Mouse (Mus musculus): ENCODE data around the gene Exoc6b.

Gene Exoc6b

DNA sequence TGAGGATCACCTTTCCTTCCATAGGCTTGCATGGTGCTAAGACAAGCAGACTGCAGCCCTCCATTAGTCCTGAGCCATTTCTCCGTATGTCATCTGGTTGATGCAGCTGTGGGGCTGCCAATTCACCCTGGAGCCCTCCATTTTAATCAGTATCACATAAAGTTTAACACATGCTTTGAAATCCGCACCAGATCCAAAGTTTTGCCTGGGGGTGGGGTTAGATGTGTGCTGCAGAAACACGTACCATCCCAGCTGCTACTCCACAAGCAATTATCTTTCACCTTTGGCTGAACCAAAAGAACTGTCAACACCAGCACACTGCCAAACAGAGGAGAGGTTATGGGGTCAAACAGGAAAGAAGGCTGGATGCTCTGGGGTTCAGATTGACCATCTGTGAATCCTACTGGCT, 92.7 kb downstream of the Exoc6b start:
- DNase-seq (ENCODE audit: low spot score in 2 of 2) = no peak

DNA sequence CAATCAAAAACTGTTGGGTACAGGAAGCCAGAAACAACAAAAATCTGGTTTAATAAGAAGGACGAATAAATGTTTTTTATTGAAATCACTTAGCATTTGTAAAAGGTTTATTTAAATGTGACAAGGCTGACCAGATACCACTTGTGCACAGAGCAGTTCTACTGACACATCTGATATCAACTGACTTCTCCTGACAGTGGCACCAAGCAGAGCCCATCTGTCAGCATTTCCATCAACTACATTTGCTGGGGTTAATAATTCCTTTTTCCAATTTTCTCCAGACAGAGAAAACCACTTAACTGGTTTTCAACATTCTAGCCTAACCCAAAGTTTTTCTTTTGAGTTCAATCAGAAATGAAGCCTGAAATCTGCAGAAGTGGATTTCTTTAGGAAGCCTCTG, 100.8 kb downstream of the Exoc6b start:
- DNase-seq (ENCODE audit: low spot score in 2 of 2) = no peak

DNA sequence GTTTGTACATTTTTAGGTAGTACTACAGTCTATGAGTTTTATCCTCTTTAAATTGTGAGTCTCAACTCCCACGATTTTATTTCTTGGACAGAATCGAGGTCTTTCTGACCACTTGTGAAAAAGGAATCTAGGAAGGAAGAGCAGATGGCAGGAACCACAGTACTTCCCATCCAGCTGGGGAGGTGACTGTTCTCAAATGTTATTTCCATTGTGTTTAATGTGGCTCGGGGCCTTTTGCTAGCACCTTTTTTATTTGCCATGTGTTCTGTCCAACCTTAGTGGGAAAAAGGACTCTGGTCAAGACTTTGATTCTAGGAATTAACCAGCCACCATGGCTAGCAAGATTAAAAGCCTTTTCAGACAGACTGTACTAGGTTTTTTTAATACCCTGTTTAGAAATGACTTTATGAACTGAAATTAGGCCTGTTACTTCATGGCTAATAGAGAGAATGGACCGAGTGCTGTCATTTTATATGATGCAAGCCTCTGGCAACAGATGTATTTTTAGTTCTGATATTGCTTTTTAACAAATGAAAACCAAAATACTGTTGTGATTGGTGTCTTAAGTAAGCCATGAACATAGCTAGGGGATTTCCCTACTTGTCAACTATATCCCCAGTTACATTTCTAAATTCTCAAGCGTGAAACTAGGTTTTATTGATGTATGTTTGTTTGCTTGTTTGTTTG, 104.4 kb downstream of the Exoc6b start:
- DNase-seq (ENCODE audit: low spot score in 2 of 2) = no peak

DNA sequence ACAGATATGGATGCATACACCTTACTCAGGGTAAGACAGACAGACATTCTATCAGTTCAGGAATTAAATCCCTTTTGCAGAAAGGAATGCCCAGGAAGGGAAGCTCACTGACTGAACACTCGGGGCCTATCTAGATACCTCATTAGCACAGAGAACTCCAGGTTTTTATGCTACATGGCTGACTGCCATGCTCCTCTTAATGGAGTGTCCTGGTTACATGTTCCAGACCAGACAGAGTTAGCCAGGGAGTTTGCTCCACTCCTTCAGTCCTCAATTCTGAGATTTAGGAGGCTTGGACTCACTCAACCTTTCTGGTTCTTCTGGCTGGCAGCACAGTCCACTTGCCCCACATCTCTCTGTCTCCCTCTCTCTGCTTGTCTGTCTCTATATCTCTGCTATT, 106.3 kb downstream of the Exoc6b start:
- DNase-seq (ENCODE audit: low spot score in 2 of 2) = no peak

DNA sequence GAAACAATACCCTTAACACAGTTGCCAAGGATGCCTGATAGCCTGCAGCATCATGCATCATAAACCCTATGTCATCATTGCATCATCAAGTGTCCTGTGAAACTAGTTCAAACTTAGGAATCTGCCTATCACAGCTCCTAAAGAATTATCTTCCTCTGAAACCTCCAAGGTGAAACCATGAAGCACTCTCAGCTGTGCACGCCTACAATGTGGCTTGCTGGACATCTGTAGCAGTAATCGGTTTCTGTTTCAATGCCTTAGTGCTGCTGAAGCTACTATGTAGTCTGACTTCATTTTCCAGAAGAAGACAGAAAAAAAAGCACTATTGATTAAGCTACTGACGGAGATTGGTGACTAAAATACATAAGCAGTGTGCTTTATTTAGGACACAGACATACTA, 107.5 kb downstream of the Exoc6b start:
- DNase-seq (ENCODE audit: low spot score in 2 of 2) = no peak

DNA sequence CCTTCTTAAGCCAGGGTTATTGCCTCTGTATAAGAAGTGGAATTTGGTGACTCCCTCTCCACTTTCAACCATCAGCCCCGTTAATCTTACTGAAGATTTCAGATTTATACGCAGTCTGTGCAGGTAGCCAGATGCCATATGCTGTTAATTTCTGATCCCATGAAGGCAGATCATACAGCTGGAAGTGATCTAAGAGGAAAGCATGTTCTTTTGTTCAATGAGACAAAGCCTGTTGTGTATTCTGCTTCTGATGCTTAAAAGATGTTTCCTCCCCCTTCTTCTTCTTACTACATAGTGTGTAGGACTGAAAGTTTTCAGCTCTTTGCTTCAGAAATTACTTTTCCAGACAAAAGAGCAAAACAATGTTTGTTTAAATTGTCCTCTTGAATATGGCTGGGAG, 109.8 kb downstream of the Exoc6b start:
- DNase-seq (ENCODE audit: low spot score in 2 of 2) = no peak

DNA sequence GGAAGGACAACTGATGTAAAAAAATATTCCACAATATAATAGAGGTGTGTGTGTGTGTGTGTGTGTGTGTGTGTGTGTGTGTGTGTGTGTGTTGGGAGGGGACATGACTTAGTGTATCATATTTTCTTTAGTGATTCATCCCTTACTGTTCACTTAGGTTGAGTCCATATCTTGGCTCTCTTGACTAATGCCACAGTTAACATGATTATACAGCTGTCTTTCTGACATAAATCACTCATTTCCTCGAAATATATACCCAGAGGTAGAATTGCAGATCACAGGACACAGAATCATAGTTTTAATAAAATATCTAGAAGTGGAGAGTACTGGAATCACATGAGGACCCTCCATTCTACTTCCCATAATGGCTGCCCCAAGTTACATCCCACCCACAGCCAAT, 117.7 kb downstream of the Exoc6b start:
- no peak for DNase-seq (ENCODE audit: low spot score in 2 of 2)

DNA sequence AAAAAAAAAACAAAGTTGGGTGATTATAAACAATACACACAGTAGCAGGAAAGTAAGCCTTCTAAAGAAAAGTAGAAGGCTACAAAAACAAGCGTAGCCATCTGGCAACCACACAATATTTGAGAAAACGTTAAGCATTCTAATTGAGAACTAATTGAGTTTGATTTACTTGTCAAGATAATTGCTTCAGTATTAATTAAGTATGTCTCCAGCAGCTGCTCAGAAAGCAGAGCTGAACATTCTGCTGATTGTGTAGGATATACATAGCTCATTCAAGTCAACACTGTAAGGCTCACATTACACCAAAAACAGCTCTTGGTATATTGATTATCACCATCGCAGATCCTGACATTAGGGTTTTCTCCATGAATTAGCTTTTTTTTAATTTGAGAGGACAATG, 122.7 kb downstream of the Exoc6b start:
- no peak for DNase-seq (ENCODE audit: low spot score in 2 of 2)

DNA sequence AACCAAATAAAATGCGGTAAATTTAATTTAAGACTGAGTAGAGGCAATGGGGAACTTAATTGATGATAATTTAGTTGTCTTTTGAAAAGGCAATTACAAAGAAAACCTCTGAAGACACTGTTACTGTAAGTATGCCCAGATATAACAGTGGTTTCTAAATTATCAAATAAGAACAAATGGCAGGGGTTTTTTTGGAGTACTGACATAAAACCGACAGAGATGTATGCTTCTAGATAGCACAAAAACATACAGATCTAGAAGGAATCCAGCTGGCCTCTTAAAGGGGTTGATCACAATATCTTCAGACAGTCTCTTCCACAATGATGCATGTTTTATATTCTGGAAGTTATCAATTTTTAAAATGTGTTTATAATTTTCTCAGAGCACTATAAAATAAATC, 123.2 kb downstream of the Exoc6b start:
- DNase-seq (ENCODE audit: low spot score in 2 of 2) = no peak

DNA sequence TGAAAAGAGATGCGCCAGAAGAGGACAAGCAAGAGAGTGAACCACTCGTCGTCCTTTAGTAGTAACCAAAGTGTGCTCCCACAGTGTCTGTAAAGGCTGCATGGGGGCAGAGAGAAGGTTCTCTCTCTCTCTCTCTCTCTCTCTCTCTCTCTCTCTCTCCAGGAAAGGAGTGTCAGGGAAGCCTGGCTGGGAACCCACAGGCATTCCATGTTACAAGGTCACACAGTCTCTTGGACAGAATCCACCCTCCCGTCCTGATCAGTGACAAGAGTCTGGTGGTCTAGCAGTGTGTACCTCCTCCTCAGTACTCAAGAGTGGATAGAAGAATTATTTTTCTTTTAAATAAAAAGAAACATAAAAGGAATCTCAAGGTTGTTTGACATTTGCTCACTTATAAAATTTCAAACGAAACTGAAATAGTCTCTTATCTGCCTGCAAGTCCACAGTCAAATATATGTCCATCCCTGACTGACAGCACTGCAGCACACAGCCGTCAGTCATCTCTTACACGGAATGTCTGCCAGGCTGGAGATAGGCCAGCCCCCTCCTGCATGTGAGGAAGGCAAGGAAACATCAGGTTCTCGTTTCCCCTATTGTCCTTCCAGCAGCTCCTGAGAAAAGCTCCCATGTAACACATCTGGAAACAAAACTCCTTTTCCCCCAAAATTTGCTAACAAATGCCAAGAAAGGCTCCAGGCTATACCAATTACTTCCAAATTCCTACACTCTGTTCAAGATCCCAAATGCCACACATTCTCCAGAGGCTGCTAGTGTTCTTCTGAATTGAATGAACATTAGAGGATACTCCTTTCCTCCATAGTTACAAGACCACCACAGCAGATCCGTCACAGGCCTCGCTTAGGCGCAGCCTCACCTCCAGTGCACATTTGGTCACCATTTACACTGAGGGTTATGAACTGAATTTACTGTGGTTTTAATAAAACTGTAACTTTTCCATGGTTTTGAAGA, 136.1 kb downstream of the Exoc6b start:
- DNase-seq (ENCODE audit: low spot score in 2 of 2) = no peak

DNA sequence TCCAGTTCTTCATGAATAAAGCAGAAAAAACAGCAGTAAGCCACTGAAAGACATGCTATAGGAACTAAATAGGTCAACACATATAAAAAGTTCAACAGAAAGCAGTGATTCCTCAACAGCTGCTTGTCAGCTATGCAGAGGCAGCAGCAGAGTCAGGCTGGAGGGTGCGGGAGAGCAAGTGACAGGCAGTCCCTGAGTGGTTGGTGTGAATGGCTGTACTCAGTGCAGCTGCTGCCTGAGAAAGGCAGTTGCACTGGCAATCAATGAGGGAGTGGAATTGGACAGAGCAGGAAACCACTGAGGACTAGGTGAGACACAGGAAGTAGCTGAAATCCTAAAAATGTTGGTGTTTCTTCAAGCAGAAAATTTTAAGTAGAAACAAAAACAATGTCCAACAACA, 138.3 kb downstream of the Exoc6b start:
- no peak for DNase-seq (ENCODE audit: low spot score in 2 of 2)

DNA sequence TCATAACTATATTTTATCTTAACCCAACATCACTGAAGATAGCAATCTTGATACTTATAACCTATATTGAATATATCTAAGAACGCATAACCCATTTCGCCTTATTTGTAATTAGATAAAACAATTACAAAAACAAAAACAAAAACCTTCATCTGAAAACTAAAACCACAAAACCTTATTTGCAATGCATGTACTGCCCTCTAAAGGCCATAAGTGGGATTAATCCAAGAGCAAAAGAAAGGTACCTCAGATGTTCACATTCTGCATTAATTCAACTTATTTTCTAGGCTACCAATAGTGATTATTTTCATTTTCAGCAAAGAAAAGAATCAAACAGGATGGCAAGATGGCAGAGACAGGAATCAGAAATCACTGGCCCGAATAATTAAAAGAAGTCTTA, 143.2 kb downstream of the Exoc6b start:
- DNase-seq (ENCODE audit: low spot score in 2 of 2) = no peak

DNA sequence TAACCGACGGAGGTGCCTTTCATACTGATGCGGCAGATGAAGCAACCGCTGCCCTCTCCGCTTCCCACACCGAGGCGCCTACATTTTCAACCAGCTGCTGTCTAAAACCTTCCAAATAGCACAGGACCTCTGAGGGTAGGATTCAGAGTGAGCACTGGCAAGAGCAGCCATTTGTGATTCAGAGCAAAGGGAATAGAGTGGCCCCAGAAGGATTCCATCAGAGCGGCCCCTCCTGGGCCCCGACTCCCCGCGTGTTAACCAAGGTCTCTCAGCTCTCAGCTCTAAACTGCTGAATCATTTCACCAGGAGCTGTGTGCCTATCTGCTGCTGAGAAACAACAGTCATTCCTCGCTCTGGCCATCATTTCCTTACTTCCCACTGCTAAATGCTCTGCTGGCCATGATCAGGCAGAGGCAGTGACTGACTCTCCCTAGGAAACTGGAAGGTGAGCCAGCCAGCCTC, 145.5 kb downstream of the Exoc6b start:
- DNase-seq (ENCODE audit: low spot score in 2 of 2) = no peak

DNA sequence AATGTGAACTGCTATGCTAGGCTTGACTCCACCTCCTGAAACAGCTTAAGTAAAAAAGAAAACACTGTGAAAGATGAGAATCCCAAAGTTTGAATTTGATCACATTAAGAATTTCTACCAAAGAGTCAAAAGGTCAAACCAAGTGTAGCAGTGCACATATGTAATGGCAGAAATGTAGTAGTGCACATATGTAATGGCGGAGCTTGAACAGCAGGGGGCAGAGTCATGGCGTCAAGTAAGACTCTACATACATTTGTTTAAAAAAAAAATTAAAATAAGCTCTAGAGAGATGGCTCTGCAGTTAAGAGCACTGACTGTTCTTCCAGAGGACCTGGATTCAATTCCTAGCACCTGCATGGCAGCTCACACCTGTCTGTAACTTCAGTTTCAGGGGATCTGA, 153.0 kb downstream of the Exoc6b start:
- no peak for DNase-seq (ENCODE audit: low spot score in 2 of 2)

DNA sequence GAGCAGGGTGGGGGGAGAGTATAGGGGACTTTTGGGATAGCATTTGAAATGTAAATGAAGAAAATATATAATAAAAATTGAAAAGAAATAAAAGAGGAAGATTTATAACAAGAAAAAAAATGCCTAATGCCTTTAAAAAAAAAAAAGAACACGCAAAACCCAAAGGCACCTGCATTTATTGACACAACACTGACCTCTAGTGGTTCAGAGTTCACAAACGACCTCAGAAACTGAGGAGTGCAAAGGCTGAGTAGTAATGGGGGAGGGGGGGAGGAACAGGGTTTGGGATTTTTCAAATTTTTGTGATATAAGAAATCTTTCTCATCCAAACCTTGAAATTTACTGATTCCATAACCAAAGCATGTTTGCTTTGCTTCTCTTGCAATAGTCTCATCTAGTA, 156.9 kb downstream of the Exoc6b start:
- no peak for DNase-seq (ENCODE audit: low spot score in 2 of 2)

DNA sequence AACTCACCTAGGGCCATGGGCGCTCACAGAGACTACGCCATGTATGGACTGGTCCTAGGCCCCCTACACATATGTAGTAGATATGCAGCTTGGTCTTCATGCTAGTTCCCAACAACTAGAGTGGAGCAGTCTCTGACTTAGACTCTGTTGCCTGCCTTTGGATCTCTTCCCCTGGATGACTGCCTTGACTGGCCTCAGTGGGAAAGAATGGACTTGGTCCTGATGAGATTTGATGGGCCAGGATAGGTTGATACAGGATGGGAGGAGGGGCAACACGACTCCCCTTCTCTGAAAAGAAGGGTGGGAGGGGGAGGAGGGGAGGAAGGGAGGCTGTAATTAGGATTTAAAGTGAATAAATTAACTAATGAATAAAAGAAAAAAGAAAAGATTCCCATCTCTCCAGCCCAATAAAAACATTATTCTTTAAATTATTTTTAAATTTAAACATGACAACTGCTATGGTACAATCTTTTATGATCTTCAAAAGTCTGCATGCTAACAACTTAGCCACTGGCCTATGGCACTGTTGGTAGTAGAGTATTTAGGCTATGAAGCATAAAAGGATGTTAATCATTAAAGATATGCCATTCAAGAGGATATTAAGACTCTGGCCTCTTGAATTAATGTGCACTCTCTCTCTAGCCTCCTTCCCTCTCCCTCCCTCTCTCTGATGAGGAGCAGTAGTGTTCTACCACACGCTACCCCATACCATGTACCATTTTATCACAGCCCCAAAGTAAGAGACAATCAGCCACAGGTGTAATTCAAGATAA, 170.1 kb downstream of the Exoc6b start:
- DNase-seq (ENCODE audit: low spot score in 2 of 2) = no peak

DNA sequence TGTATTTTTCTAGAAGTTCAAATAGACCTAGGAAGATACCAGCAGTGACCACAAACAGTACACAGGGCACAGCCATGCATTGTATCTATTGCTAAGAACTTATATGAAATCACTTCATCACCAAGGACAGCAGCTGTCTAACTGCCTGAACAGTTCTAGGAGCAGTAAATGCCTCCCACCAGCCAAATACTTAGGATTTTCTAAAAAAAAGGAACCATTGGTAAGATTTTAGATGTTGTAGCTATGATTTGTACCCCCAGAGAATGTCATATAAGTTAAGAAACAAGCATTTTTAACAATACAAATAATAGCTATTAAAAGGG, 175.6 kb downstream of the Exoc6b start:
- no peak for DNase-seq (ENCODE audit: low spot score in 2 of 2)

DNA sequence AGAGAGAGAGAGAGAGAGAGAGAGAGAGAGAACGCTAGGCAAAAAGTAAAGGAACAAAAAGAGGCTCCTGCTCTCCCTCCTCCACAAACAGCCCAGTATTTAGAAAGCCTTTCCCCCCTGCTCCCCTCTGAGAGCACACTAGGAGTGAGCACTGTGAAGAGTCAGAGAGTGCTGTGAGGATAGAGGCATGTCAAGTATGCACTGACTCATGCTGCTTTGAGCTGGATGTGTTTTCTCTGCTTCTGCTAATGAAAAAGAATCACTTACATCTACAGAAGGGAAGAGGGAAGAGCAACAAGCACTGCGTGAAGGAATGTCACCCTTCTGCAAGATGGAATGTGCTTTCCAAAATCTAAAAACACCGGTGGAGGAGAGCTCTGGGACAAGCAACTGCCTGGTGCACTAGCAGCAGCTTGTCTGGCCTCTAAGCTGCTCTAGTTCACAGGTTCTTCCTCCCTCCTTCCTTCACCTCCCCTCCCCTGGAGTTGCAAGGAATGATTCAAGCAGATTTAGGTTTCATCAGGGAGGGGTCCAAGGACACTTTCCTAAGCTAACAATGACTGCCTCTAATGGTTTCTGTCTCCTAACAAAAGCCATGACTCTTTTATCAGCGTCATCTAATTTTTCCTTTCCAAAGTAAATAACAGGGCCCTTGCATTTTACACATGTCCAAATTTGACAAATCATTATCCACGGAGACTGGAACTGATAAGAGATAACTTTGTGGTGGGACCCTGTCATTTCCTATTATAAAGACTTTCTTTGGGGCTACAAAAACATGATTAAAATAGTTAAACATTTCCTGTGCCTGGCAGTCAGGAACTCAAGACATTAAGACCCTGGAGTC, 176.2 kb downstream of the Exoc6b start:
- no peak for DNase-seq (ENCODE audit: low spot score in 2 of 2)

DNA sequence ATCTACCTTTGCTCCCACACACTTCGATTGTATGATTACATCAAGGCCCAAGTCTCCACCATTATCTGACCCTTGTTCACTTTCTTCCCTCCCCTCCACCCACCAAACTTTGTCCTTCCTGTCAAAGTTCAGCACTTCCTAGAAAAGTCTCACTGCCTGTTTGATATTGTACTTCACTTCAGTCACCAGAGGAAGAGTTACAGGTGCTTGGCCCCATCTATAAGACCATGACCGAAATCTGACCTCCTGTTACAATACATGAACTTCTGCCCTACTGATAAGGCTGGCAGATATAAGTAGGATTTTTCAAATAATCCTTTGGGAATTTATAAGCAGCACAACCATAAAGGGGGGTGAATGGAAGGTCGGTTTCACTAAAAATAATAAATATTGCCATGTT, 182.8 kb downstream of the Exoc6b start:
- no peak for DNase-seq (ENCODE audit: low spot score in 2 of 2)

DNA sequence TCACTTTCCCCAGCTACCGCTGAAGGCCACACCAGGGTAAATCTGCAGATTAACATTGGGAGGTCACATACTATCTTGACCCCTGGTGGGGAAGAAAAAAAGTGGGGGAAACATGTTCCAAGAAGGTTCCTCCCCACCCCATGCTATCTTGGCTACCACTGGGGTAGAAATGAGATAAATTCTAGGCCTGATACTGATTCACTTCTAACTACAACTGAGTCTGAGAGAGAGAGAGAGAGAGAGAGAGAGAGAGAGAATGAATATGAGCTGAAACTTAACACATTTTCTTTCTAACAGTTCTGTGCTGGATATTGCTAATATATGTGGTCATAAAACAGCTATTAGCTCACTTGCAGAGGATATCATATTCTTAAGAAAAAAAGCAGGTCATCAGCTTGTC, 184.2 kb downstream of the Exoc6b start:
- DNase-seq (ENCODE audit: low spot score in 2 of 2) = no peak

DNA sequence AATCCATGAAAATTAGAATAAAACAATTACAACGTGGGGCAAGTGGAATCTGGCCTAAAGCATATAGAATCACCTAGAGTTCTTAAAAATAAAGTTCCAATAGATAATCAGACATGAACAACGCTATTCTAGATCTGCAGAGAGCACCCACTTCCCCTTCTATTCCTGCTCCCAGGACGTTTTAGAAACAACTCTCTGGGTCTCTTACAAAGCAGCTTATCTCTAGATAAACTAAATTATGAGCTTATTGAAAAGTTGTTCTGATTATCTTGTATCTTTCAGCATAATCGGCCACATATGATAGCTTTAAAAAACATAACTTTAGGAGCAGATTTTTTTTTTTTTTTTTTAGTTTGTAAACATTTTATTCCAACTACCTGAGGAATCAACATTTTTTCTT, 185.6 kb downstream of the Exoc6b start:
- DNase-seq (ENCODE audit: low spot score in 2 of 2) = no peak
